Mouse (Mus musculus): ENCODE data around the gene C2.

GRCm38 (mm10) chr17:34899053-34899889 is 1.2 kb upstream of the C2 start:
- no peak for TF ChIP-seq CTCF (IDR thresholded peaks at IDR 0.05; ENCODE audit: low read depth, low read length)
- TF ChIP-seq POLR2A (IDR thresholded peaks at IDR 0.05; ENCODE audit: extremely low read depth, insufficient read depth, low read length): 0 out of 2 replicates have a peak, but pooled peaks have one; percentile 23

Measured in liver, adult 2 months (tissue).